Mouse (Mus musculus) lung, embryonic 14.5 days (tissue): ENCODE data around the gene Mon2. TPM values are rescaled to one million over a fixed set of nuclear protein-coding genes. Genes with fewer than 3 reads are reported as not detected.

Source experiments
- ATAC-seq: fragments of 200-750 bp; cut with Nextera tagmentation; 2 replicates; pipeline ENCODE4 v1.8.0; 2017; ENCODE audit warnings: mild to moderate bottlenecking, moderate TSS enrichment, moderate library complexity; ENCODE audit not compliant: insufficient read depth
- DNase-seq: peaks from one replicate; pipeline ENCODE4 v3.0.0-alpha.2; 2015
- H3K27ac ChIP-seq: fragments of 300-500 bp; sonication (generic); 2 replicates; pipeline ENCODE4 v1.5.1; 2014; ENCODE audit warnings: low read depth, mild to moderate bottlenecking, moderate library complexity
- H3K27me3 ChIP-seq: fragments of 300-500 bp; sonication (generic); 2 replicates; pipeline ENCODE4 v1.6.1; 2014; ENCODE audit warnings: low read length, control low read depth; ENCODE audit not compliant: insufficient read depth
- H3K36me3 ChIP-seq: fragments of 300-500 bp; sonication (generic); 2 replicates; pipeline ENCODE4 v1.6.1; 2014; ENCODE audit warnings: control low read depth; ENCODE audit not compliant: insufficient read depth
- H3K4me1 ChIP-seq: fragments of 300-500 bp; sonication (generic); 2 replicates; pipeline ENCODE4 v1.6.1; 2014; ENCODE audit warnings: antibody characterized with exemption, control low read depth; ENCODE audit not compliant: insufficient read depth
- H3K4me2 ChIP-seq: fragments of 300-500 bp; sonication (generic); 2 replicates; pipeline ENCODE4 v1.6.1; 2014; ENCODE audit warnings: mild to moderate bottlenecking
- H3K4me3 ChIP-seq: fragments of 300-500 bp; sonication (generic); 2 replicates; pipeline ENCODE4 v1.5.1; 2014; ENCODE audit warnings: low read depth, low read length
- H3K9ac ChIP-seq: fragments of 300-500 bp; sonication (generic); 2 replicates; pipeline ENCODE4 v1.6.1; 2014
- H3K9me3 ChIP-seq: fragments of 300-500 bp; sonication (generic); 2 replicates; pipeline ENCODE4 v1.6.1; 2016; ENCODE audit warnings: low read depth, low read length, control low read depth
- CTCF ChIP-seq: IDR thresholded peaks from 2 replicates; pipeline ENCODE4 v1.5.1; 2016; ENCODE audit warnings: antibody characterized with exemption, low read depth
- WGBS: fragments of 180-500 bp; shearing (Covaris S2); extraction: QIAGEN DNeasy Blood & Tissue Kit; methylation state at CpG from one replicate; pipeline ENCODE4 v1.1.7; 2014; 5-methylcytosine and 5-hydroxymethylcytosine counted together
- polyA plus RNA-seq: library from polyadenylated mRNA; unstranded; fragments of >200 nt; fragmentation: Nextera tagmentation; extraction: Ambion mirVana; gene quantifications from 2 replicates; pipeline ENCODE4 v1.2.1, GENCODE M21; 2014

Gene Mon2
- polyA plus RNA-seq, 1 experiment from 2014 or later = 35.0 TPM

DNA sequence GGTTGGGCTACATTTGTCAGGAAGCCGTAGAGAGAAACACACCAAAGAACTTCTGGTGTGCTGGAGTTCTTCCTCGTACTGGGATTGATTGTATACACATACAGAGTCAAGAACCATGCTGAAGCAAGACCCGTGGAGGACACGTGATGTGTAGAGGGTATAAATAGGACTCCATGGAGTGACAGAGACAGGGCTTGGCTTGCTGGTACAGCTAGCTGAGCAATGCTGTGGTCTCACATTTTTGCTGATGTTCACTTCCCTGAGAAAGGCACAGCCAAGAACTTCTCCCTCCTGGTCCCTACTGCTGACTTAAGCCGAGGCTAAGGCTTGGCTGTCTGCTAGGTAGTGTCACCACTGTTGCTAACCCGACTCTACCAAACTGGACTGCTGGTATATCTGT is 15.5 kb downstream of the Mon2 start:
- Histone ChIP-seq H3K4me2 (no peak overlapping the region), H3K36me3 (0 out of 2 replicates have a peak, but pooled peaks cover 8% of the 10 kb centered on the region), H3K4me1 (no peaks in the 10 kb centered on the region), H3K4me3 (no peak overlapping the region), H3K27ac (no peak overlapping the region), H3K9ac (no peak overlapping the region), H3K27me3 (no peaks in the 10 kb centered on the region), H3K9me3 (no peaks in the 10 kb centered on the region)
- no peak for DNase-seq
- TF ChIP-seq CTCF = no peak
- 85% methylated on average over 6 of the region's 6 CpGs for WGBS
- no peak for ATAC-seq

- Histone ChIP-seq H3K27me3 (no peaks in the 10 kb centered on the region), H3K4me3 (no peak overlapping the region), H3K27ac (no peak overlapping the region), H3K36me3 (0 out of 2 replicates have a peak, but pooled peaks cover 8% of the 10 kb centered on the region), H3K4me1 (0 out of 2 replicates have a peak, but pooled peaks cover 2% of the 10 kb centered on the region), H3K9me3 (no peaks in the 10 kb centered on the region), H3K9ac (no peak overlapping the region), H3K4me2 (no peak overlapping the region)
- no peak for ATAC-seq
- TF ChIP-seq CTCF = peak; percentile 46
- DNase-seq = no peak
- 84% methylated on average over 1 of the region's 1 CpGs for WGBS
Measured at GRCm38 (mm10) chr10:123057082-123057481, 19.2 kb downstream of the Mon2 start.

GRCm38 (mm10) chr10:123056463-123056862 is 19.8 kb downstream of the Mon2 start:
- no peak for TF ChIP-seq CTCF
- DNase-seq = no peak
- H3K36me3 ChIP-seq = 0 out of 2 replicates have a peak, but pooled peaks cover 8% of the 10 kb centered on the region
- H3K4me2 ChIP-seq = no peak overlapping the region
- H3K9ac ChIP-seq = no peak overlapping the region
- H3K4me3 ChIP-seq = no peak overlapping the region
- 0 out of 2 replicates have a peak, but pooled peaks cover 2% of the 10 kb centered on the region for H3K4me1 ChIP-seq
- WGBS = 87% methylated on average over 10 of the region's 10 CpGs
- ATAC-seq = no peak
- H3K27me3 ChIP-seq = no peaks in the 10 kb centered on the region
- no peaks in the 10 kb centered on the region for H3K9me3 ChIP-seq
- H3K27ac ChIP-seq = no peak overlapping the region

DNA sequence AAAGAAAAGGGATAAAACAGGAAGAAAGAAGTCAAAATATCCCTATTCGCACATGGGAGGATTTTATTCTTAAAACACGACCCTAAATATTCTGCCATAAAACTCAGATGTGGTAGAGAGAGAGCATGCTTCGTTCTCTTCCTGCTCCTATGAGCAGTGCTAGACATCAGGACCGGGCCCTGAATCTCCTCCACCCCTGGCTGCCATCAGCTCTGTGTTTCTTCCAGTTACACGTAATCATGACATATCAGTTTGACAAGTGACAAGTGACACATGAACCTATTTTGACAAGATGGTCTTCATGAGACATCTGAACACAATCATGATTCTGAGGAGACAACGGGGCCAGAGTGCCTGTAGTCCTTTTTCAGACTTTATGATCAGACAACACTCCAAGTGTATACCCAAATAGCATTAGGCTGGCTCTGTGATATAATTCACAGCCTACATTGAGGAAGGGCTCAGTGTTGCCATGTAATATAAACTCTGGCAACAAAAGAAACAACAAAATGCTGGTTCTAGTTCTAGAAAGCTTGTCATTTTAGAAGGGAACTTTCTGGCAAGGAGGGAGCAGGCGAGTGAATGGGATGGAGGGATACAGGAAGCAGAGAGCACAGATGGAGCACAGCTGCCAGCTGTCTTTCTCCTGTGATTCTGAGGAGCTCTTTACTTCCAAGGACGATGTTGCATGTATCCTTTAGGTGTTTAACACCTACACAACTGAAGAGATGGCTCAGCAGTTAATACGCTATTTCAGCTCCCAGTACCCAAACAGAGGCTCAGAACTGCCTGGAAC is 20.9 kb downstream of the Mon2 start:
- TF ChIP-seq CTCF = no peak
- Histone ChIP-seq H3K4me1 (0 out of 2 replicates have a peak, but pooled peaks cover 2% of the 10 kb centered on the region), H3K27ac (no peak overlapping the region), H3K4me3 (no peak overlapping the region), H3K9ac (no peak overlapping the region), H3K9me3 (no peaks in the 10 kb centered on the region), H3K36me3 (peaks cover 17% of the 10 kb centered on the region), H3K4me2 (no peak overlapping the region), H3K27me3 (no peaks in the 10 kb centered on the region)
- DNase-seq = peak; percentile 64
- 59% methylated on average over 9 of the region's 9 CpGs for WGBS
- ATAC-seq = peak; percentile 77

DNA sequence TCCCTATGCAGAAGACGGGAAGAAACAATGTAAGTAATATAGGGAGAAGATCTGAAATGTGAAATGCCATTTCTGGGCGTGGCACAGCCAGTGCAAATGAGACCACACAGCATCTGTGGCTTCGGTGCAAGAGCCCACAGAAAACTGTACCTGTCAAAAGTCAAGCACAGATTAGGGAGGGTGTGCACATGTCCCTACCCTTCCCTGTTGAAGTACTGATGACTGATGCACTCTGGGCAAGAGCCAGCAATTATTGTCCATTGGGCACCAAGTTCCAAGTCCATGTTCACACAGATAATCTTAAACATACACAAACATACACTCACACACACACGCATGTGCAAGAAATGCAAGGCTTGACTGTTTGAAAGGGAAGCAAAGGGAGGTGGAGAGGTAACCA is 22.7 kb downstream of the Mon2 start:
- WGBS = 74% methylated on average over 4 of the region's 4 CpGs
- no peak overlapping the region for H3K4me3 ChIP-seq

DNA sequence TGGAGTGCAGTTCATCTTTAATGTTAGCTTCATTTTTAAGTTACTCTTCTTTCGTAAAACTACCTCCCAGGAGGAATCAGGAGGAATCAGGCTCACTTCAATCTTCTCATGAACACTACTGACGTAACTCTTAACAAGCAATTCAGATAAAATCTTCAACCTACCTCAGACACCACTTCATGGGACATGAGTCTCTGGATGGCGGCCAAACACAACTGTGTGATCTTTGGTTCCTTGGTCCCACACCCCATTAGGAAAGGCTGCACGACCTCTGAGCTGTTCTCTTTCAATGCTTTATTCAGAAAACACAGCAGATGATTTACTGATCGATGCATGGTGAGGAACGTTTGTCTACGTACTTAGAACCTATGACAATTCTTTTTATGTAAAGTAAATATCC is 24.3 kb downstream of the Mon2 start:
- TF ChIP-seq CTCF = no peak
- Histone ChIP-seq H3K27me3 (no peaks in the 10 kb centered on the region), H3K9ac (no peak overlapping the region), H3K27ac (no peak overlapping the region), H3K4me1 (0 out of 2 replicates have a peak, but pooled peaks cover 2% of the 10 kb centered on the region), H3K36me3 (peaks cover 30% of the 10 kb centered on the region), H3K9me3 (no peaks in the 10 kb centered on the region), H3K4me2 (no peak overlapping the region), H3K4me3 (no peak overlapping the region)
- WGBS = 37% methylated on average over 7 of the region's 7 CpGs
- ATAC-seq (no peak), DNase-seq (peak; percentile 48)

More for the DNA sequence above, 22.7 kb downstream of the Mon2 start:
- peaks cover 27% of the 10 kb centered on the region for H3K36me3 ChIP-seq
- ATAC-seq = no peak
- TF ChIP-seq CTCF = no peak
- H3K9me3 ChIP-seq = no peaks in the 10 kb centered on the region
- H3K27ac ChIP-seq = no peak overlapping the region
- no peak for DNase-seq
- H3K9ac ChIP-seq = no peak overlapping the region
- H3K4me1 ChIP-seq = 0 out of 2 replicates have a peak, but pooled peaks cover 2% of the 10 kb centered on the region
- H3K27me3 ChIP-seq = no peaks in the 10 kb centered on the region
- H3K4me2 ChIP-seq = no peak overlapping the region

GRCm38 (mm10) chr10:123048730-123049129 is 27.6 kb downstream of the Mon2 start:
- no peak for DNase-seq
- 89% methylated on average over 1 of the region's 1 CpGs for WGBS
- Histone ChIP-seq H3K27me3 (no peaks in the 10 kb centered on the region), H3K9ac (no peak overlapping the region), H3K9me3 (no peaks in the 10 kb centered on the region), H3K4me1 (no peaks in the 10 kb centered on the region), H3K36me3 (peaks cover 48% of the 10 kb centered on the region), H3K4me3 (no peak overlapping the region), H3K27ac (no peak overlapping the region), H3K4me2 (no peak overlapping the region)
- no peak for TF ChIP-seq CTCF
- no peak for ATAC-seq
